Mouse (Mus musculus) cerebellum, postnatal 36 days (tissue): Measurements from ENCODE around the gene Trip10.

Source experiments
- DNase-seq, 2 experiments: peaks; one replicate each; pipeline ENCODE4 v3.0.0; 2021 to 2022; ENCODE audit warnings: mixed read lengths in 2 of 2

Trip10 gene

DNA sequence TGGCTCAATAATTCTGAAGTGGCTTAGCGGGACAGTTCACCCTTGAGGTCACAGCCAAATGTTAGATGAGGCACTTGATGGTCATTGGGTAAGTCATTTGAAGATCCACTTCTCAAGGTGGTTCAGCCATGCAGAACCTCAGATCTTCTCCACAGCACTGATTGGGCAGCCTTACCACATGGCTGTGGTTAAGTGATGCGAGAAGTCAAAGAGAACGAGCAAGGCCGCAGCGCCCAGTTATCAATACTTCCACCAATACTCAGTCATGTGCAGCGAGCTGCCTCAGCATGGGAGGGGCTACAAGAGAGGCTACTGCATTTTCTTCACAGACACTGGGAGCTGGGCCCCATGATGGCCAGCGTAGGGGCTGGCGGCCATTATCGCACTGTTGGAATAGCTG, 43.7 kb downstream of the Trip10 start:
- no peak for DNase-seq

DNA sequence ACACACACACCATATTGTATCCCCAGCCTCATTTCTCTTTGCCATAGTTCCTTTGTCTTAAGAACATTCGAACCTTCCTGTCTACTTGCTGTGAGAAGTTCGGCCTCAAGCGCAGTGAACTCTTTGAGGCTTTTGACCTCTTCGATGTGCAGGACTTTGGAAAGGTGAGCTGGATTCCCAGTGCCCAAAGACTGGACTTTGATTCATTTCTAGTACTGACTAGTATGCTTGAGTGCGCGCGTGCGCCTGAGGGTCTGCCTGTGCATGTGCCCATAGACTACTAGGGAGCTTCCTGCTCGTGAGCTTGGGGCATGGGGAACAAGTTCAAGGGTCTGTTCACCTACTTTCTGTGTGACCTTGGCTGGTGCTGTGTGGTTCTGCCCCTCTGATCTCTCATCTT, 46.7 kb downstream of the Trip10 start:
- no peak for DNase-seq

DNA sequence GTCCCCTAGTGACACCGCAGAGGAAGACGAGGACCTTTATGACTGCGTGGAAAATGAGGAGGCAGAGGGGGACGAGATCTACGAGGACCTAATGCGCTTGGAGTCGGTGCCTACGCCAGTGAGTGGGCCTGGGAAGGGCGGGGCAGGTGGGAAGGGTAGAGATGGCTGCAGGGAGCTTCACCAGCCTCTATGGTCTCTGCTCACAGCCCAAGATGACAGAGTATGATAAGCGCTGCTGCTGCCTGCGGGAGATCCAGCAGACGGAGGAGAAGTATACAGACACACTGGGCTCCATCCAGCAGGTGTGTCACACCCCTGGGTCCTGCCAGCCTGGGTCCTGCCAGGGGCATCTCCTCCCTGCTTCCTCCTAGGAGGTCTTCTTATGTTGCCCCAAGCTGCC, 47.8 kb downstream of the Trip10 start:
- DNase-seq: no peak

DNA sequence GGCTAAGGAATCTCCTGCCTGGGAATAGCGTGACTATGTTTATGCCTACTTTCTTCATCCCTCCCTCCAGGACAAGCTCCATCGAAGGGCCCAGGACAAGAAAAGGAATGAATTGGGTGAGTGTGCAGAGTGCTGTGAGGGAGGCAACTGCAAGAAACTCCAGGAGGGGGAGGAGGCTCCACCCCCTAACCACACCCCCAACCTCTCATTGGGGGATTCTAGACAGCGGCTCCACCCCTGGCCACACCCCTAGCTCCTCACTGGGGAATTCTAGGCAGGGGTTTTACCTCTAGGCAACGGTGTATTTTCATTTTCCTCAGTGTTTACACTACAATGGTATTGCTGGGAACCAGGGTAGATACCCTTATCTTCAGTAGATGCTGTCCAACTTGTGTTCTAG, 56.3 kb downstream of the Trip10 start:
- DNase-seq: no peak

DNA sequence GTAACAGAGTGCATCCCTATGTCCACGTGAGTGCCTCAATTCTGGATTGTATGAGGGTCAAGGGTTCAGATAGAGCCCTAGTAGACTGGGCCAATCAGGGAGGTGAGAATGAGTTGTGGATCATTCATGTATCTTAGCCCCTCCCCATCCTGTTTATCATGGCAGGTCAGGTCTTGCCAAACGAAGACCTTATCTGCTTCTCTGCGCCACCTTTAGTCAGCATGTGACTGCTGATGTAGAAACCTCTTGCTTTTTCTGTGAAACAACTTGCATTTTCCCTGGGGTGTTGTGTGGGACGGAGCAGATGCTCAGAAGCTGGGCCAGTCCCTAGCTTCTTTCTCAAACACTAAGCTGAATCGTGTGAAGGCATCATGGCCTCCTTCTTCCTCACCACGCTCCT, 57.8 kb downstream of the Trip10 start:
- no peak for DNase-seq

DNA sequence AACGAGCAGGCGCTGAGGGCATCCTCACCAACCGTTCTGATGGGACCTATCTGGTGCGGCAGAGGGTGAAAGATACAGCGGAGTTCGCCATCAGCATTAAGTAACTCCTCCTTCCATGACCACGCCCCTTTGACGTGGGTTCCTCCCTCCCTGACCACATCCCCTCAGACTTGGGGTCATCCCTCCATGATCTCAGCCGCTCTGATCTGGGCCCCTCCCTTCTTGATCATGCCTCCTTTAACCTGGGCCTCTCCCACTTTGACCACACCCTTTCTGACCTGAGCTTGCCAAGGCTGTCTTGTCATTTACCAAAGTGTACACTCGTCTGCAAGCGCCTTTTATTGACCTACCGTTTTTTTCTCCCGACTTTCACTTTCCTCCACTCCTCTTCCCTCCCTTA, 62.5 kb downstream of the Trip10 start:
- DNase-seq: no peak
